Mouse (Mus musculus) myocyte (in vitro differentiated cells): ENCODE data around the gene Mpg.

Experiments used
- E2F4 ChIP-seq: IDR thresholded peaks from one replicate; pipeline ENCODE4 v1.6.1; 2011; ENCODE audit warnings: mild to moderate bottlenecking, control low read depth, moderate library complexity; ENCODE audit not compliant: insufficient read depth
- MAX ChIP-seq: IDR thresholded peaks from one replicate; pipeline ENCODE4 v1.6.1; 2011; ENCODE audit warnings: low read depth, mild to moderate bottlenecking, control low read depth
- MYOD1 ChIP-seq, 3 experiments: IDR thresholded peaks; one replicate each; pipeline ENCODE4 v1.6.1; 2011; ENCODE audit warnings: control low read depth in 2 of 3, low read depth in 2 of 3, mild to moderate bottlenecking in 2 of 3, moderate library complexity in 1 of 3; ENCODE audit not compliant: insufficient read length in 2 of 3, control insufficient read depth in 1 of 3
- MYOG ChIP-seq, 3 experiments: IDR thresholded peaks; one replicate each; pipeline ENCODE4 v1.6.1; 2011; ENCODE audit warnings: control low read depth in 2 of 3, low read depth in 2 of 3, mild to moderate bottlenecking in 2 of 3; ENCODE audit not compliant: insufficient read length in 2 of 3, control insufficient read depth in 1 of 3, insufficient read depth in 1 of 3
- POLR2A ChIP-seq: IDR thresholded peaks from one replicate; pipeline ENCODE4 v1.6.1; 2011; ENCODE audit warnings: low read depth, mild to moderate bottlenecking, control low read depth, moderate library complexity; ENCODE audit not compliant: insufficient read length
- POLR2AphosphoS2 ChIP-seq: IDR thresholded peaks from one replicate; pipeline ENCODE4 v1.6.1; 2011; ENCODE audit warnings: low read depth, control low read depth; ENCODE audit not compliant: insufficient read length
- REST ChIP-seq: IDR thresholded peaks from one replicate; pipeline ENCODE4 v1.6.1; 2011; ENCODE audit warnings: mild to moderate bottlenecking, control low read depth, moderate library complexity; ENCODE audit not compliant: insufficient read depth, insufficient read length
- SRF ChIP-seq: IDR thresholded peaks from one replicate; pipeline ENCODE4 v1.6.1; 2011; ENCODE audit warnings: low read depth; ENCODE audit not compliant: control insufficient read depth, insufficient read length
- TCF12 ChIP-seq: IDR thresholded peaks from one replicate; pipeline ENCODE4 v1.6.1; 2011; ENCODE audit warnings: mild to moderate bottlenecking, control low read depth; ENCODE audit not compliant: poor library complexity, insufficient read depth, severe bottlenecking
- TCF3 ChIP-seq: IDR thresholded peaks from one replicate; pipeline ENCODE4 v1.6.1; 2011; ENCODE audit warnings: low read depth, control low read depth; ENCODE audit not compliant: insufficient read length
- USF1 ChIP-seq: IDR thresholded peaks from one replicate; pipeline ENCODE4 v1.6.1; 2011; ENCODE audit warnings: low read depth, mild to moderate bottlenecking, control low read depth, moderate library complexity

- TF ChIP-seq POLR2A, result no peak
- no peak for TF ChIP-seq E2F4
- TF ChIP-seq TCF12, result no peak
- TF ChIP-seq MAX, result no peak
- no peak for TF ChIP-seq USF1
- TF ChIP-seq POLR2AphosphoS2, result no peak
- TF ChIP-seq MYOG (IDR thresholded peaks at IDR 0.05; ENCODE audit: control insufficient read depth in 1 of 3, insufficient read depth in 1 of 3, insufficient read length in 2 of 3, low read depth in 2 of 3), result no peak
- no peak for TF ChIP-seq MYOD1 (IDR thresholded peaks at IDR 0.05; ENCODE audit: control insufficient read depth in 1 of 3, insufficient read length in 2 of 3, low read depth in 2 of 3)
- no peak for TF ChIP-seq TCF3
- no peak for TF ChIP-seq REST
- TF ChIP-seq SRF, result no peak
These were observed 55.3 kb downstream of the Mpg start for GRCm38 (mm10) chr11:32281416-32282144.
